Mouse (Mus musculus) heart, postnatal 25 days (tissue): ENCODE measurements around the gene Cmtm5. TPM values are rescaled to one million over a fixed set of nuclear protein-coding genes. Genes with fewer than 3 reads are reported as not detected.
"Not testable (repeated sequence)": the region's sequence is repeated elsewhere in the genome, so short reads cannot be mapped to it uniquely, and the experiment has no call there.

Experiments
- DNase-seq: peaks from one replicate; pipeline ENCODE4 v3.0.0; 2022; ENCODE audit warnings: low spot score
- intact Hi-C: fragments of 180-260 bp; cut with DNase I; formaldehyde crosslinking; loops from one replicate; pipeline ENCODE4 v1.15.1; 2025
- total RNA-seq, 2 experiments: library from RNA; stranded (reverse); gene quantifications; 2 replicates each; pipeline ENCODE4 v1.2.3; 2021

Gene Cmtm5
- total RNA-seq, 2 experiments from 2014 or later: 0.29 to 0.36 TPM

DNA sequence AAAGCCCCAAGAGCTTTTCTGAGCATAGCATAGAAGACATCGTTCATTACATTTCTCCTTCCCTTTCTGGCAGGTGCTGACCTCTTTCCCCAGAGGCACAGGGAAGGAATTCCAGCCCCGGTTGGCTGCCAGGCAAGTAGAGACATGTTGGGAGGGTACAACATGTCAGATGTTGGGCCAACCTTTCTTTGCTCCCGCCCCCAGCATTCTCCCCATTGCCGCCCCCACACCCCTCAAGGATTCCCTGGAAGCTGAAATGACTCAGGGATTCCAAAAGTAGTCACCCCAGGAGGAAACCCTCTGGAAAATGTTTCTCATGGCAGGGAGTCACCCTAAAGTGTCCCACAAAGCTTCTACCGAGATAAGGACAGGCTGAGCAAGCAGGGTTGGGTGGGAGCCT, 6.3 kb upstream of the Cmtm5 start:
- no peak for DNase-seq
- intact Hi-C loops: no loop called here

DNA sequence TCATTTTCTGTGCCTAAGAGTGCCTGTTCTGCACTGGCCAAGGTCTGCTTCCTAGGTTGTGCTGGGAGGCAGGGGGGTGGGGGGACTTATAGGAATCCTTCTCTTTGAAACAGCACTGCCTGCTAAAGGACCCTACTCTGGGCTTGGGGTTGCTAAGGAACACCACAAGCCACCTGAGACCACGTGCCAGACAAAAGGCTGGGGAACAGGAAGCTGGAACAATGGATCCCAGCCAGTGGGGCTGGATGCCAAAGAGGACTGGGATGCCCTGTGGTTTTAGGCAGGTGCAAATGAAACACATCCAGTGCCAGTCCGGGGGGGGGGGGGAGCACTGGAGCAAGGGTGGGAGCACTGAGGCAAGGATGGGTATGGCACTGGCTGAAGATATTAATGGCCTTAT, 5.6 kb upstream of the Cmtm5 start:
- intact Hi-C loops: no loop called here
- no peak for DNase-seq

DNA sequence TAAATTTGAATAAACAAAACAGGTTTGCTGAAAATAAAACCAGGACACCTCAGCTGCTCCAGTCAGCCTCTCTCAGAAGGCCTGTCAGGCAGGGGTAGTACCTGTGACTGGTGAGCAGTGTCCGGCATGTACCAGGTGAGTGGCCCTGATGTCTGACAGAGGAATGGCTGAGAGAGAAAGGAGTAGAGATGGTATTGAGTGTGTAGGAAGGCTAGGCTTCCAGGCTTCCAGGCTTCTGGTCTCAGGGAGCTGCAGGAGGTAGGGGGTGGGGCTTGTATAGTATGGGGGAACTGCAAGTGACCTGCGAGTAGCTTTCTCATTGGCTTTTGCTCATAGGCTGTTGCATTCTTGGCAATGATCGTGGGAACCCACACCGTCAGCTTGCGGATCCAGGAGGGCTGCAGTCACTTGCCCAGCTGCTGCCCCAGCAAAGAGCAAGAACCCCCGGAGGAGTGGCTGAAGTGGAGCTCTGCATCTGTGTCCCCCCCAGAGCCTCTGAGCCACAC, 3.4 kb upstream of the Cmtm5 start, which contains the start of gene Il25:
Gene Il25, plus strand, starts transcription at position 51 of the 506 bp plus-strand sequence.
- intact Hi-C loops: no loop called here
- DNase-seq: no peak

DNA sequence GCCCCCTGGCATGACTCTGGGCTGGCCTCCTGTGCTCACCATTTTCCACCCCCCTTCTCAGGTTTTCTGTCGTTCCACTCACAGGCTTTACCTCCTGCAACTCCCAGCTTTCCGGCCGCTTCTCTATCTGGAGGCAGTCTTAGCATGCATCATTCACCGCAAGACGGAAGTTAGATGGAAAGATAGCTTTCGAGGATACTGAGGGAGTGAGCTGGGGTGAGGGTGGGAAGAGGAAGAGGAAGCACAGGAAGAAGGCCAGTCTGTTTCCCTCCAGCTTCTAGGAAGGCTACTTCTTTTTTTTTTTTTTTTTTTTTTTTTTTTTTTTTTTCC, 735 bp downstream of the Cmtm5 start:
- no peak for DNase-seq
- intact Hi-C loops: no loop called here

DNA sequence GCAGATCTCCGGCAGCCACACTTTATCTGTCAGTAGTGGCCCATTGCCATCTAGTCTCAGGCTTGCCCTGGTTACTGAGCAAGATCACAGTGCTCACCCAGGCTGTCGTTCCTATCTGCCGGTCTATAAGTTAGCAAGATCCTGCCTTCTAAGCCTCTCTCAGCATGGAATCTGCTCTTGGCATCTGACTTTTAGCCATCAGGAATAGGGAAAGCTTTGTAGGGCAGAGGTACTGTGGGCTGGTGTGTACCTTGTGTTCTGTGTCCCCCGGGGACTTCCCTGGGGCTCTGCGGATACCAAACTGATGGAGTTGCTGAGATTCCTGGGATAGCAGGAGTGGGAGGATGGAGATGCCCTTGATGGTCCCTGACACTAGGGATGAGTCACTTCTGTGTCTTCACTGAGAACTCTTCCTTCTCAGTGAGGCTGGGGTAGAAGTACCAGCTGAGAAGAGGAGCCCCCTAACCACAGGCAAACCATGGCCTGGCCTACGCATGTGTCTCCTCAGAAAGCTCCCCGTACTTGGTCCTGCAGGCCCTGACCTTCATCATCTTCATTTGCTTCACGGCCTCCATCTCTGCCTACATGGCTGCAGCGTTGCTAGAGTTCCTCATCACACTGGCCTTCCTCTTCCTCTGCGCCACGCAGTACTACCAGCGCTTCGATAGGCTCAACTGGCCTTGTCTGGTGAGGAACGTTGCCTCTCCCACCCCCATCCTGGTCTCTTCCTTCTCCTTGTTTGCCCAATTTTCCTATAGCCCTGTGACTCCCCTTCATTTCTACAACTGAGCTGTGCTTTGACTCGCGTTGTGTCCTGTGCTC, 1.5 kb downstream of the Cmtm5 start:
- intact Hi-C loops: no loop called here
- DNase-seq: no peak

DNA sequence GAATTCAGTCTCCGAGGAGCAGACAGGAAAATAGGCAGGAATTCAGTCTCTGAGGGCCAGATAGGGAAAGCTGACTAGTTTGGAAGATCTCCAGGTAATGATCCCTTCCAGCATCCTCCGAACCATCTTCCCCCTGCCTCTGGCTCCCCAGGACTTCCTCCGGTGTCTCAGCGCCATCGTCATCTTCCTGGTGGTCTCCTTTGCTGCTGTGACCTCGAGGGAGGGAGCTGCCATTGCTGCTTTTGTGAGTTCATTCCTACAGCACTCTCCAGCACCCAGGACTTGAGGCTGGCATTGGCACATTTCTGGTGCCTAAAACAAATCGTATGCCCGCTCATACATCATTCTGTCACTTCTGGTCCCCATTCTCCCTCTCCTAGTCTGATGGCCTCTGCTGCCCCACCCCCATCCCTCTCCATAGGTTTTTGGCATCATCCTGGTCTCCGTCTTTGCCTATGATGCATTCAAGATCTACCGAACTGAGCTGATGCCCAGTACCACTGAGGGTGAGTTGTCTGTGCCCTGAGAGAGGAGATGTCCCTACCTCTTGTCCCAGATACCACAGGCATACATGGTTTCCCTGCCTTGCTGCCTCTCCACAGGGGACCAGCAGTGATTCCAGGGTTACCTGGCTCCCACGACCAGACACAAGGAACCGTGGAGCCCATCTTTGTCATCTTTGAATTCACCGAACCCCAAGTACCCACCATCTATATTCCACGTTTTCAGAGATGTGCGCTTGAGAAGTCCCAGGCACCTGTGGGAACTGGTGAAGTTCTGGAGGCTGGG, 2.6 kb downstream of the Cmtm5 start:
- intact Hi-C loops: loop anchor here (1.0 kb wide), 2 partner anchors 38 to 95 kb away; no protein-coding TSS in a partner anchor
- no peak for DNase-seq

DNA sequence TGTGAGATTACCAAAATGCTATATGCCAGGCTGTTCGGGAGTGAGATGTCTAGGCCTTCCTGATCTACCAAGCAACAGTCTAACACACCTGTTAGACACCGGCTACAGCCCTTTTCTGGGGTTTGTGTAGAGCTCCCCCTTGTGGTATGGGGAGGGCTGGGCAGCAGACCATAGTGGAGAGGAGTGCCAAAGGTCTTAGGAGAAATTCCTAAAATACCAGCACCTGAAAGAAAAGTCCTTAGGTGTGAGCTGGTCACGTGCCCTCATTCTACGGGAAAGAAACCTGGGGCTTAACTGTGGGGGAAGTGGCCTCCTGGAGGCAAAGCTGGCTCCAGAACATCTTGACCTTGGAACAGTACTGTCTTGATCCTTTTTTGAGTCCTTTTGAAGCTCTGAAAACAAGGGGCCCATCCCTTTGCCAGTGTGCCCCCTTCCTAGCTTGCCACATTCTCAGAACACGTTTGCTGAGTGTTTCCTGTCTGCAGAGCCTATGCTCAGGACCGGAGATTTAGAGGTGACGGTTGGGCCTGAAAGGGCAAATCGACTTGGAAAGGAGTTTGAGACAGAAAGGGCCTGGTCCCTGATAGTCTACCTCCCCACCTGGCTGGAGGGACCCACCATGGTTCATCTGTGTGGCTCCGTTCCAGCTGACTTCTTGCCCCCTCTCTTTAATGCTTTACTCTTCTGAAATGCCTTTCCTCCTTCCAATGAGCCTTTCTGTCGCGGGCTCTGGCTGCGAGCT, 3.5 kb downstream of the Cmtm5 start:
- DNase-seq: no peak
- intact Hi-C loops: loop anchor here (1.0 to 2.0 kb wide), 3 partner anchors 39 to 96 kb away; partner anchors contain the start of gene Ngdn

DNA sequence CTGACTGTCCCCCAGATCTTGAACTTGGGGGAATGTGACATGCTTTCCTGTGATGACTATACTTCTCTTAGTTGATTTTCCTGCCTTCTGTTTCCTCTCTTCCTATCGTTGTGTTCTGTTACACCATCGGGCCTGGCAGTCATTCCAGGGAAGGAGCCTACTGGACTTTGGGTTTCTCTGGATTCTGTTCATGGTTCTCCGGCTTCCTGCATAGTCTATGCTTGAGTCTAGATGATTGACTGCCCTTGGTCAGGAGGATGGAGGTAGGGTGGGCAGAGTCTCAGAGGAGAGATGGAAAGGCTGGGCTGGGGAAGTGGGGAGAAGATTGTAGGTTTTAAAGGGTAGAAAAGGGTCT, 4.1 kb downstream of the Cmtm5 start:
- no peak for DNase-seq
- intact Hi-C loops: loop anchor here (2.0 kb wide), 1 partner anchor 75 kb away; the partner anchor contains the start of gene Ngdn

DNA sequence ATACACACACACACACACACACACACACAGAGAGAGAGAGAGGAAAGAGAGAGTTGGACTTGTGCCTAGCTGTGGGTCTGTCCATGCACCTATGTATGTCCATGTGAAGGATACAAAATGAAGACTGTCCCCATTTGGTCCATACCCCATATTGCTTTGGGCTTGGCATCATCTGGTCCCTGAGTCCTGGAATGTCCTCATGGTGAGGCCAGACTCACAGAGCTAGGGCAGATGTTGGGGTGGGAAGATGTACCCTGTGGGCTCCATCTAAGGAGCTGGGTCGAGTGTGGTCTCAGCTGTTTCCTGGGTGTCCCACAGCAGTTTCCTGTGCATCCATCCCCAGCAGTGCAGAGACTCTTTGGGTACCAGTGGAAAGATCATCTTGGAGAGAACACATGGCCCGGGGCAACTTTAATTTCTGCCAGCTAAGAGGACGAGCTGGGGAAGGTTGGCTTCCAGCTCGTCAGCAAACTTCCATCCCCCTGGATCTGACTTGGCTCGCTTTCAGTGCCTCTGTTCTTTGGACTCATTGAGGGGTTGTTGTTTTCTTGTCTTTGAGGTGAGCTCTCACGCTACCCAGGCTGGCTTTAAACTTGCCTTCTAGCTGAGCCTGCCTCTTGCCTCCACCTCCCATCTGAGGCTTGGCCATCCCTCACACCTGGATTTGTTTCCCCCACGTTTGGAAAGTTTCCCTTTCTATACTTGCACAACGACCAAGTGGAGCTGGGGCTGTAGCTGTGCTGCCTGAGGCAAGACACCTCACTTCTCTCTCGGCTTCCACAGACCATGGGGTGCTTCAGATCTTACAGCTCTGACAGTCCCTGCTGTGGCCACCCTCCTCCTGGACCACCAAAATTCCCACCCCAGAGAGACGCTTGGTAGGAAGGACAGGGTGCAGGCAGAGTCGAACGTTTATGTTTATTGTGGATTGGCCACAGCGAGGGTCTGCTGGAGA, 5.2 kb downstream of the Cmtm5 start:
- intact Hi-C loops: loop anchor here (2.0 kb wide), 1 partner anchor 74 kb away; the partner anchor contains the start of gene Ngdn
- no peak for DNase-seq

DNA sequence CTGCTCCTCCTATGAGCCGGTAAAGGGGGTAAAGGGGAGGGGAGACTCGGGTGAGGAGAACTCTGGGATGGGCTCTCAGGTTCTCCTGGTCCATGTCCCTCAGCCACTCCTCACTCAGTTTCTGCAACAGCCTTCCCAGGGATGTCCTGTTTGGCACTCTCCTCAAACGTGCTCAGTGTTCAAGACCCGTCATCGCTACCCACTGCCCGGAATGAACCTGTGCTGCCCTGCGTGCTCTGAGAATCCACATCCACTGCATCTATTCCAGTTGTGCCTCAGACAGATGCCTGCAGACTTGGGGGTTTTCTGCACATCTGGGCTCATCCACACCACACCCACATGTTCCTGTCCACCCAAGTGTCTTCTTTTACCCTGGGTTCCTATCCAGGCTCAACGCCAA, 6.4 kb downstream of the Cmtm5 start:
- no peak for DNase-seq
- intact Hi-C loops: no loop called here

DNA sequence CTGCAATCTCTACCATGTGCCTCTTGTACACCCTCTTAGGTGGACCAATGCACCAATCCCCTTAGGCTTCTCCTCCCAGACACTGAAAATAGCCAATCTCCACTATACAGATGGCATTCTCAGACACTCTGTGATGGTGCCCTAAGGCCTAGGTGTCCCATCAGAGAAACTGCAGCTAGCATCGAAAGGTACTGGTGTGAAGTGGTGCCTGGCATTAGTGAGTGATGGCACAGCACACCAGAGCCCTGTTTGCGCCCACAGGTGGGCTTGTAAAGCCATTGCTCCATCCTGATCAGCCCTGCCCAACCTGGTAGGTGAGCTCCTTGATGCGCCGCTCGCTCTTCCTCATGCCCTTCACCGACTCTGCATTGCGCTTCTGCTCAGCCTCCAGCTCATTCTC, 7.9 kb downstream of the Cmtm5 start:
- intact Hi-C loops: loop anchor here (1.0 kb wide), 1 partner anchor 29 kb away; no protein-coding TSS in a partner anchor

DNA sequence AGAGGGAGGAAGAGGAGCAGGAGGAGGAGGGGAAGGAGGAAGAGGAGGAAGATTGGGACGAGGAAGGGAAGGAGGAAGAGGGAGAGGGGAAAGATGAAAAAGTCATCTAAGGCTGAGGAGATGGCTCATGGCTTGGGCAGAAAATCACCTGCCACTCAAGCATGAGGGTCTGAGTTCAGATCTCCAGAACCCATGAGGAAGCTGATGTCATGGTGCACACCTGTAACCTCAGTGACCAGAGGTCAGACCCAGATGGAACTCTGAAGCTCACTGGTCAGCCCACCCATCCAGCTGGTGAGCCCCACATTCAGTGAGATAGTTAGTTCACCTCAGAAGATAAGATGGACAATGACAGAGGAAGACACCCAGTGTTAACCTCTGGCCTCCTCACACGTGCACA, 8.9 kb downstream of the Cmtm5 start:
- DNase-seq: no peak
- intact Hi-C loops: loop anchor here (1.0 kb wide), 1 partner anchor 28 kb away; no protein-coding TSS in a partner anchor

More for the DNA sequence above, 7.9 kb downstream of the Cmtm5 start:
- DNase-seq: no peak

DNA sequence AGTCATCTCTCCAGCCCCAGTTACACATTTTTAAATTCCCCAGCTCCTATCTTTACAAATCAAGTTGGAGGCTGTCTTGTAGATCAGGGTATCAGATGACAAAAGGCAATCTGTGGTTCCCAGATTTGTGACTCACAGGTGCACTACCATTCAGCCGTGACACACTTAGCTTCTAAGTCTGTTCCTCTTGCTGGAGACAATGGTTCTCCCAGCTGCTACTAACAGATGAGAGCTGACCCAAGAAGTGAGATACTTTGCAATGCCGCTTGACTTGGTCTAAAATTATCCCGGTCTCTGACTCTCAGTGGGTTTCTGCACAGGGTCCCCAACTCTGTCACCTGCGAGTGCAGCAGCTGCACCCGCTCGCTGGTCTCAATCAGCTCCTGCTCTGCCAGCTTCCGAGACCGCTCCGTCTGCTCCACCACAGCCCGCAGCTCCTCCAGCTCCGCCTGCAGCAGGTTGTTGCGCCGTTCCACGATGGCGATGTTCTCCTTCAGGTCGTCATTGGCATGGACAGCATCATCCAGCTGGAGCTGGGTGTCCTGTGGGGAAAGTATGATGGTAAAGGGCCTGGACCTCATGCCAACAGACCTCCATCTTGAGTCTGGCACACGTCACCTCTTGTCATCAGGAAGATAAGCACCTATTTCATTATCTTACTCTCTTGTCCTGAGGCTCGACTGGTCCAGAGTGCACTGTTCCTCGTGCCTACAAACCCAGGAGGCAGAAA, 10.1 kb downstream of the Cmtm5 start:
- intact Hi-C loops: no loop called here
- no peak for DNase-seq

DNA sequence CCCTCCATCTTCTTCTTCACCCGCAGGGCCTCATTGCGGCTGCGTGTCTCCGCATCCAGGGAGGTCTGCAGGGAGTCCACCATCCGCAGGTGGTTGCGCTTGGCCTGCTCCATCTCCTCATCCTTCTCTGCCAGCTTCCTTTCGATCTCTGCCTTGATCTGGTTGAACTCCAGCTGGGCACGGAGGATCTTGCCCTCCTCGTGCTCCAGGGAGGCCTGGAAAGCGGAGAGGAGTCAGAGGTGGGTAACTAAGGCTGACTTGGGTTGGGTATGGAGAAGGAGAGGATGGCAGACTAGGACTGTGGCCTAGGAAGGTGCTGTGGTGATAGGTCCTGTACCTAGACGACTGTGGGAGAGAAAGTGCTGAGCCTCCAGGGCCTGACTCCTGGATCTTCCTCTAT, 10.9 kb downstream of the Cmtm5 start:
- intact Hi-C loops, DNase-seq: not testable (repeated sequence)

DNA sequence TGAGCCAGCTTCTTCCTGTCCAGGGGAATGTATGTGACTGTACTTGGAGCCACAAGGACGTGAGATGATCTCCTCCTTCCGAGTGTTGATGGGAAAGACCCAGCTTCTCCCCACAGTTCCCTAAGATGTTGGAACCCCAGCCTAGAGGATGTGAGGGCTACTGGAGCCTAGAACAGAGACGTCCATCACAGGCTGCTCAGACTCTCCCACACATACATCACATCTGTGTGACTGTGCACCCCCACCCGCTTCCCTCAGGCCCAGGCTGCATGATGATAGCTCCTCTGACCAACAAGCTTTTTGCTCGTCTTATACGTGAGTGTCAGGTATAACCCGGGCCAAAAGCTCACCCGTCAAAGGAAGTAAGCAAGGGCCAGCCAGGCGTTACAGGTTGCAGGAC, 12.7 kb downstream of the Cmtm5 start:
- no peak for DNase-seq
- intact Hi-C loops: loop anchor here (1.0 kb wide), 1 partner anchor 27 kb away; no protein-coding TSS in a partner anchor

DNA sequence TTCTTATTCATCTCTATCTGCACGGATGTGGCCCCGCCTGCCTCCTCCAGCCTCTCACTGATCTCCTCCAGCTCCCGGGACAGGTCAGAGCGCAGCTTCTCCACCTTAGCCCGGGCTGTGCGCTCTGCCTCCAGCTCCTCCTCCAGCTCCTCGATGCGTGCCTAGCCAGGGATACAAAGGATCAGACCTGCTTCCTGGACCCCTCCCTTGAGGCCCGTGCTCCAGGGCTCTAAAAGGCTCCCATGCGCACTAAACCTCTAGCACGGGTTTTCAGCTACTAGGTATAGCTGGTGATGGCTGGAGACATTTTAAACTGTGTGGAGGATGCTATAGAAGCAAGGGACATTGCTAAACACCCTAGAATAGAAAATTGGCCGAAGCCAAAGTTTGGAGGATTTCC, 14.4 kb downstream of the Cmtm5 start:
- DNase-seq: no peak
- intact Hi-C loops: no loop called here

DNA sequence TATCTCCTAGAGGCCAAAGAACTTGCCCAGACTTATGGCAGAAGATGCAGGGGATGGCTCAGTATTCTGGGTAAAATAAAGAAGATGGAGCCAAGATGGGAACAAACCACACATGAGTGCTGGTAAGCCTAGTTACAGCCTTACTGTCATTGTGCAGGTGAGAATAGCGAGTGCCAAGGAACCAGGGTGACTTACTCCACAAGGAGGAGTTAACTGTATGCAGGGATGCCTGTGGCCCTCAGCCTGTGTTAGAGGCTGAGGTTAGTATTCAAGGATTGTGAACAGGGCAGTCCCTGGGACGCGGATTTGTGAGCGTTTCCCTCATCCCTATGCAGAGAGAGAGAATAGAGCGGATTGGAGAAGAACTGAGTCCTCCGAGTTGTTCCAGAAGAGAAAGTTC, 15.5 kb downstream of the Cmtm5 start:
- intact Hi-C loops: no loop called here
- no peak for DNase-seq

DNA sequence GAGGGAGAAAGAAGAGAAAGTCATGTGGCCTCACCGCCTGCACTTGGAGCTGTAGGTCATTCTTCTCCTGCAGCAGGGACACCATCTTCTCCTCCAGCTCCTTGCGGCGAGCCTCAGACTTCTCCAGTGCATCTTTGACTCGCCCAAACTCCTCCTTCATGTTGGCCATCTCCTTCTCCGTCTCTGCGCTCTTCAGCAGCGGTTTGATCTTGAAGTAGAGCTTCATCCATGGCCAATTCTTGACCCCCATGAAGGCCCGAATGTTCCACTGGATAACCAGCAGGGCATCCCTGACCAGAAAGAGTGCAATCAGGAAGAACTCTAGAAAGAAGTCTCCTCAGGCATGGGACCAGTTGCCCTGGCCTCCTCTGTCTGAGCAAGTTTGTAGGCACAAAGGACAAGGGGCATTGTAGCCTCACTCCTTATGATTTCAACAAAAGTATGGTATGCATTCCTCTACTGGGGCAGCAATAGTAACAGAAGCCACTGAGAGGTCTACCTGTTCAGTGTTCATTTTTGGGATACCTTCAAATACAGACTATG, 17.7 kb downstream of the Cmtm5 start:
- intact Hi-C loops: no loop called here
- DNase-seq: no peak
